Mouse (Mus musculus) stomach, postnatal 0 days (tissue): Measurements from ENCODE around the gene Guca2b.

Experiments used
- CTCF ChIP-seq: IDR thresholded peaks from 2 replicates; pipeline ENCODE4 v1.5.1; 2016; ENCODE audit warnings: antibody characterized with exemption, low read depth, mild to moderate bottlenecking, moderate library complexity
- EP300 ChIP-seq: optimal IDR thresholded peaks from 2 replicates; pipeline ENCODE3; 2016; ENCODE audit warnings: antibody characterized with exemption

DNA sequence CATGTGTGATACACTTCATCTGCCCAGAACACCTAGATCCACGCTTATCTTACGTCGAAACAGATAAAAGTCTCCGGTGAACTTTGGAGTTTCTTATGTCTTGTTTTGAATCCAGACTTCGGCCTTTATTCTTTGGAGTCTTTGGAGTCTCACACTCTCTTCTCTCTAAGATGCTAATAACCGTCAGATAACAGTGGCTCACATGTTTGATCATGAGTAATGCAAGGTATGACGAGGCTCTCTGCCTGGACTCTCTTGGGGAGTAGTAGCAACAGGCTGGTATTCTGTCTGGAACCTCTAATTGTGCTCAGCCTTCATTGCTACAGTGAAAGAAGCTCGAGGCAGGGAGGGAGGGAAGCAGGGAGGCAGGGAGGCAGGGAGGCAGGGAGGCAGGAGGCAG lies 1.3 kb upstream of the Guca2b start:
- TF ChIP-seq CTCF (no peak), EP300 (no peak)
